Mouse (Mus musculus) hindbrain, embryonic 13.5 days (tissue): Measurements from ENCODE around the gene Ccdc107. TPM values are rescaled to one million over a fixed set of nuclear protein-coding genes. Genes with fewer than 3 reads are reported as not detected.

Experiments
- ATAC-seq: fragments of 200-750 bp; cut with Nextera tagmentation; 2 replicates; pipeline ENCODE4 v1.8.0; 2017; ENCODE audit warnings: moderate TSS enrichment; ENCODE audit not compliant: low FRiP score
- H3K27ac ChIP-seq: fragments of 300-500 bp; sonication (generic); 2 replicates; pipeline ENCODE4 v1.5.1; 2015; ENCODE audit warnings: inconsistent platforms, mild to moderate bottlenecking, moderate library complexity
- H3K27me3 ChIP-seq: fragments of 300-500 bp; sonication (generic); 2 replicates; pipeline ENCODE4 v1.6.1; 2015; ENCODE audit warnings: mild to moderate bottlenecking, inconsistent platforms
- H3K36me3 ChIP-seq: fragments of 300-500 bp; sonication (generic); 2 replicates; pipeline ENCODE4 v1.6.1; 2015; ENCODE audit warnings: mild to moderate bottlenecking, inconsistent platforms
- H3K4me1 ChIP-seq: fragments of 300-500 bp; sonication (generic); replicated peaks from 2 replicates; pipeline ENCODE4 v1.6.1; 2015; ENCODE audit warnings: inconsistent platforms
- H3K4me2 ChIP-seq: fragments of 300-500 bp; sonication (generic); 2 replicates; pipeline ENCODE4 v1.6.1; 2015; ENCODE audit warnings: inconsistent platforms, mild to moderate bottlenecking, moderate library complexity
- H3K4me3 ChIP-seq: fragments of 300-500 bp; sonication (generic); 2 replicates; pipeline ENCODE4 v1.5.1; 2015; ENCODE audit warnings: mild to moderate bottlenecking, inconsistent platforms
- H3K9ac ChIP-seq: fragments of 300-500 bp; sonication (generic); 2 replicates; pipeline ENCODE4 v1.6.1; 2015; ENCODE audit warnings: mild to moderate bottlenecking, inconsistent platforms
- H3K9me3 ChIP-seq: fragments of 300-500 bp; sonication (generic); 2 replicates; pipeline ENCODE4 v1.6.1; 2016; ENCODE audit warnings: inconsistent platforms
- WGBS: fragments of 180-500 bp; shearing (Covaris S2); methylation state at CpG from one replicate; pipeline ENCODE4 v1.1.7; 2015; 5-methylcytosine and 5-hydroxymethylcytosine counted together
- polyA plus RNA-seq: library from polyadenylated mRNA; unstranded; fragments of >200 nt; fragmentation: Nextera tagmentation; extraction: Ambion mirVana; gene quantifications from 2 replicates; pipeline ENCODE4 v1.2.1, GENCODE M21; 2015

Ccdc107 gene
- polyA plus RNA-seq, 1 experiment from 2014 or later, result 69.0 TPM

- peaks cover 55% of the 10 kb centered on the region for H3K27me3 ChIP-seq
- WGBS, result 13% methylated on average over 10 of the region's 10 CpGs
- H3K9ac ChIP-seq, result no peak overlapping the region
- H3K4me3 ChIP-seq, result 0 out of 2 replicates have a peak overlapping the region, but pooled peaks have one; percentile 19
- no peaks in the 10 kb centered on the region for H3K36me3 ChIP-seq
- peaks cover 28% of the 10 kb centered on the region for H3K4me1 ChIP-seq
- no peak for ATAC-seq
- H3K27ac ChIP-seq, result no peak overlapping the region
- H3K4me2 ChIP-seq, result peak overlapping the region; percentile 44
- no peaks in the 10 kb centered on the region for H3K9me3 ChIP-seq
Observed at GRCm38 (mm10) chr4:43519551-43519950, 26.9 kb downstream of the Ccdc107 start.

DNA sequence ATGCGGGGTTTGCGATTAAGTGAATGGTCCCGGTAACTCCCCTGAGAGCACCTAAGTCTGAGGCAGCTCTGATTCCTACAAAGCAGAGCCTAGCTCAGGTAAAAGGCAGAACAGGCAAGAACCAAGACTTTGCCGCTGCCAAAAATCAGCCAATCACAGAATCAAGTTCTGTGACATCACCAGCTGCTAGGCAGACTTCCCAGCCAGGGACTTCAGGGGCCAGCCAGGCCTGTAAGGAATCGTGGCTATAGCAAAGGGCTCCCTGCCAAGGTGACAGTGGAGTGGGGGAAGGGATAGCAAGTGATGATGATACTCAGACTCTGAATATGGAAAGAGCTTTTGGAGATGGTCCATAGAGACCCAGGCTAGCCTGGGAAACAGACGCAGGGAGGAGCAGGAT lies 27.3 kb downstream of the Ccdc107 start:
- Histone ChIP-seq H3K9ac (no peak overlapping the region), H3K4me2 (peak overlapping the region; percentile 44), H3K4me1 (peaks cover 31% of the 10 kb centered on the region), H3K27ac (no peak overlapping the region), H3K4me3 (0 out of 2 replicates have a peak overlapping the region, but pooled peaks have one; percentile 19), H3K9me3 (no peaks in the 10 kb centered on the region), H3K27me3 (peaks cover 59% of the 10 kb centered on the region), H3K36me3 (no peaks in the 10 kb centered on the region)
- 14% methylated on average over 6 of the region's 6 CpGs for WGBS
- peak; percentile 64 for ATAC-seq

GRCm38 (mm10) chr4:43527880-43528279 lies 35.2 kb downstream of the Ccdc107 start:
- no peak for ATAC-seq
- 64% methylated on average over 5 of the region's 5 CpGs for WGBS
- H3K9me3 ChIP-seq, result no peaks in the 10 kb centered on the region
- H3K36me3 ChIP-seq, result peaks cover 21% of the 10 kb centered on the region
- H3K4me3 ChIP-seq, result no peak overlapping the region
- no peak overlapping the region for H3K27ac ChIP-seq
- H3K9ac ChIP-seq, result no peak overlapping the region
- peaks cover 44% of the 10 kb centered on the region for H3K27me3 ChIP-seq
- H3K4me1 ChIP-seq, result peaks cover 20% of the 10 kb centered on the region
- no peak overlapping the region for H3K4me2 ChIP-seq

DNA sequence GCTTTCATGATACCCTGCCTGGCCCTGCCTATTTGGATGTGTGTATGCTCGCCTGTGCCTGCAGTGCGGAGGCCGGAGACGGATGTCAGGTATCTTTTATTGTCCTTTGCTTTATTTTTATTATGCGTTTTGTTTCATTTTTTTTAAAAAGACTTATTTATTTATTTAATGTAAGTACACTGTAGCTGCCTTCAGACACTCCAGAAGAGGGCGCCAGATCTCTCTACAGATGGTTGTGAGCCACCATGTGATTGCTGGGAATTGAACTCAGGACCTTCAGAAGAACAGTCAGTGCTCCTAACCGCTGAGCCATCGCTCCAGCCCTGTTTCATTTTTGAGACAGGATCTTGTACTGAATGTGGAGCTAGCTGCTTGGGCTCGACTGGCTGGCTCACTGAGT lies 35.8 kb downstream of the Ccdc107 start:
- Histone ChIP-seq H3K27ac (no peak overlapping the region), H3K9me3 (no peaks in the 10 kb centered on the region), H3K36me3 (peaks cover 27% of the 10 kb centered on the region), H3K4me2 (no peak overlapping the region), H3K27me3 (peaks cover 38% of the 10 kb centered on the region), H3K4me1 (peaks cover 14% of the 10 kb centered on the region), H3K4me3 (no peak overlapping the region), H3K9ac (no peak overlapping the region)
- 79% methylated on average over 9 of the region's 9 CpGs for WGBS
- ATAC-seq, result no peak

GRCm38 (mm10) chr4:43530081-43530501 lies 37.4 kb downstream of the Ccdc107 start:
- no peaks in the 10 kb centered on the region; the same call in 1 of the 2 replicates for H3K4me1 ChIP-seq
- 0 out of 2 replicates have a peak overlapping the region, but pooled peaks have one; percentile 25 for H3K27ac ChIP-seq
- H3K9me3 ChIP-seq, result no peaks in the 10 kb centered on the region
- H3K36me3 ChIP-seq, result peaks cover 43% of the 10 kb centered on the region
- H3K27me3 ChIP-seq, result peaks cover 24% of the 10 kb centered on the region
- WGBS, result 67% methylated on average over 8 of the region's 8 CpGs
- H3K9ac ChIP-seq, result no peak overlapping the region; the same call in 1 of the 2 replicates
- no peak for ATAC-seq
- no peak overlapping the region for H3K4me3 ChIP-seq
- H3K4me2 ChIP-seq, result no peak overlapping the region

- WGBS, result 26% methylated on average over 7 of the region's 7 CpGs
- Histone ChIP-seq H3K27me3 (peaks cover 19% of the 10 kb centered on the region), H3K36me3 (peaks cover 48% of the 10 kb centered on the region), H3K9me3 (no peaks in the 10 kb centered on the region), H3K4me2 (no peak overlapping the region), H3K9ac (no peak overlapping the region), H3K4me3 (no peak overlapping the region), H3K27ac (no peak overlapping the region), H3K4me1 (no peaks in the 10 kb centered on the region; the same call in 1 of the 2 replicates)
- ATAC-seq, result no peak
Observed at GRCm38 (mm10) chr4:43530581-43530980, 37.9 kb downstream of the Ccdc107 start.

DNA sequence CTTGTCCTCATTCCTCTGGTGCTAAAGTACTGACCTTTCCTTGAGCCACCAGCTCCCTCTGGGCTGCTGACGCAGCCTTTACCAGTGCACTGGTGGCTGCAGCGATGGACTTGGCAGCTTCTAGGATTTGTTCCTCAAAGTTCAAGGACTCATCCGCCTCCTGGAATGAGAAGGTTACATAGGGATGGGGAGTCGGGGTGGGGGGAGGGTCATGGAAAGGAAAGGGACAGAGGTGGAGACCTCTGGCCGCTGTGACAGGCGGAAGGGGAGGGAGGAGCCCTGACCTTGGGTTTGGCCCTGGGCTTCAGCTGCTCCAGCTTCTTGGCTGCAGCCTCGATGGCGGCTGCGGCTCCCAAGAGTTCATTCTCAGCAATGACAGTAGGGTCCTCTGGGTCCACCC lies 40.6 kb downstream of the Ccdc107 start:
- no peak overlapping the region for H3K4me3 ChIP-seq
- H3K4me1 ChIP-seq, result no peaks in the 10 kb centered on the region; the same call in 1 of the 2 replicates
- H3K4me2 ChIP-seq, result no peak overlapping the region
- no peak overlapping the region for H3K27ac ChIP-seq
- no peaks in the 10 kb centered on the region for H3K9me3 ChIP-seq
- H3K27me3 ChIP-seq, result no peaks in the 10 kb centered on the region
- no peak overlapping the region for H3K9ac ChIP-seq
- ATAC-seq, result no peak
- WGBS, result 90% methylated on average over 9 of the region's 9 CpGs
- H3K36me3 ChIP-seq, result peaks cover 75% of the 10 kb centered on the region

- no peaks in the 10 kb centered on the region for H3K4me1 ChIP-seq
- H3K27me3 ChIP-seq, result no peaks in the 10 kb centered on the region
- no peak overlapping the region for H3K4me3 ChIP-seq
- 97% methylated on average over 8 of the region's 8 CpGs for WGBS
- no peak for ATAC-seq
- no peak overlapping the region for H3K9ac ChIP-seq
- no peak overlapping the region for H3K4me2 ChIP-seq
- H3K36me3 ChIP-seq, result peaks cover 98% of the 10 kb centered on the region
- no peak overlapping the region for H3K27ac ChIP-seq
- no peaks in the 10 kb centered on the region for H3K9me3 ChIP-seq
Observed at GRCm38 (mm10) chr4:43535628-43536027, 42.9 kb downstream of the Ccdc107 start.

DNA sequence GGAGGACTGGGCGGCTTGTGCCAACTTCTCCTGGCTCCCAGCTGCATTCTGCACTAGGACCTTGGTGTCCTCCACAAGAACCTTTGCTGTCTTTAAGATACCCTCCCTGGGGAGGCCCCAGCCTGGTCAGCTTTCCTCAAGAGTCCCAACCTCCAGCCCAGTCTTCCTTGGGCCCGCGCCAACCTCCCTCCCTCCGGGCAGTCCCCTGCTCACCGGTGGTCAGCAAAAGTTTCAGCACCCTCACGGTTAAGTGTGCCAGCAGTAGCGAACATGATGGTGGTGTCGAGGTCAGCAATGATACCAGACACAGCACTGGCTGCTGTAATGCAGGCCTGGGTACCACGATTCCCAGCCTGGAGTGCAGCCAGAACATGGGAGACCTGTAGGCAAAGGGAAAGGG lies 43.3 kb downstream of the Ccdc107 start:
- Histone ChIP-seq H3K27ac (no peak overlapping the region), H3K4me2 (no peak overlapping the region), H3K4me3 (no peak overlapping the region), H3K9me3 (no peaks in the 10 kb centered on the region), H3K4me1 (no peaks in the 10 kb centered on the region), H3K36me3 (peaks cover 100% of the 10 kb centered on the region), H3K9ac (no peak overlapping the region), H3K27me3 (no peaks in the 10 kb centered on the region)
- ATAC-seq, result no peak
- WGBS, result 96% methylated on average over 9 of the region's 9 CpGs

DNA sequence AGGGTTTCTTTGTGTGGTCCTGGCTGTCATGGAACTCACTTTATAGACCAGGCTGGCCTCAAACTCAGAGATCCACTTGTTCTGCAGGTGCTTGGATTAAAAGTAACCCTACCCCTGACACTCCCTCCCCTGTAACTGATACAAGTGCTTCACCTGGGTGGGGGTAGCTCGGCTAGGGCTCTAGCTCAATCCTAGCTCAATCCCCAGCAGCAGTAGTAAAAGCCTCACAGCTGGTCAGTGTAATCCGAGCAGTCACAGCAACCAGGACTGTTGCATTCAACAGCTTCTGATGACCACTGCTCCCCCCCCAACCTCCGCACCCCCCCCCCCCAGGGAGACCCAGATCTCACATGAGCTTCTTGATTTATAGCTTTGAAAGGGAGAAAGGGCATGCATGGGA lies 49.3 kb downstream of the Ccdc107 start:
- H3K4me1 ChIP-seq, result no peaks in the 10 kb centered on the region
- no peak overlapping the region for H3K9ac ChIP-seq
- no peak for ATAC-seq
- H3K27ac ChIP-seq, result no peak overlapping the region
- H3K4me2 ChIP-seq, result no peak overlapping the region
- H3K36me3 ChIP-seq, result peaks cover 99% of the 10 kb centered on the region
- H3K27me3 ChIP-seq, result no peaks in the 10 kb centered on the region
- H3K4me3 ChIP-seq, result no peak overlapping the region
- WGBS, result 93% methylated on average over 3 of the region's 3 CpGs
- H3K9me3 ChIP-seq, result no peaks in the 10 kb centered on the region

Other genes starting within 250 kb of the Ccdc107 start
- 0.34 and 0.40 TPM in 2 replicates for gene Atp8b5, start 225.7 kb upstream of the Ccdc107 start, polyA plus RNA-seq
- 70.8 and 75.4 TPM in 2 replicates for gene Rusc2, start 110.9 kb upstream of the Ccdc107 start, polyA plus RNA-seq
- gene Fam166b, start 63.8 kb upstream of the Ccdc107 start, polyA plus RNA-seq, result 0.71 and 1.4 TPM in 2 replicates
- gene Tesk1, start 51.0 kb upstream of the Ccdc107 start, polyA plus RNA-seq, result 8.7 and 9.7 TPM in 2 replicates
- gene Cd72, start 38.3 kb upstream of the Ccdc107 start, polyA plus RNA-seq, result 3.5 and 4.7 TPM in 2 replicates
- not detected in 2 replicates for gene Sit1, start 9.2 kb upstream of the Ccdc107 start, polyA plus RNA-seq
- gene Arhgef39, start 6.8 kb downstream of the Ccdc107 start, polyA plus RNA-seq, result 8.4 and 8.9 TPM in 2 replicates
- 0.19 and 0.25 TPM in 2 replicates for gene Car9, start 14.1 kb downstream of the Ccdc107 start, polyA plus RNA-seq
- gene Tpm2, start 30.9 kb downstream of the Ccdc107 start, polyA plus RNA-seq, result 18.8 and 20.9 TPM in 2 replicates
- 79.3 and 80.9 TPM in 2 replicates for gene Creb3, start 69.4 kb downstream of the Ccdc107 start, polyA plus RNA-seq
- gene Tln1, start 69.8 kb downstream of the Ccdc107 start, polyA plus RNA-seq, result 64.5 and 66.2 TPM in 2 replicates
- gene Rgp1, start 85.8 kb downstream of the Ccdc107 start, polyA plus RNA-seq, result 29.0 and 31.5 TPM in 2 replicates
- 53.6 and 53.8 TPM in 2 replicates for gene Gba2, start 86.0 kb downstream of the Ccdc107 start, polyA plus RNA-seq
- 2.6 TPM in 1 of 2 replicates, not detected in the other for gene Msmp, start 91.6 kb downstream of the Ccdc107 start, polyA plus RNA-seq
- gene Npr2, start 139.0 kb downstream of the Ccdc107 start, polyA plus RNA-seq, result 17.1 and 18.5 TPM in 2 replicates
- 6.1 and 8.4 TPM in 2 replicates for gene Spag8, start 160.7 kb downstream of the Ccdc107 start, polyA plus RNA-seq
- 74.8 and 78.6 TPM in 2 replicates for gene Hint2, start 163.6 kb downstream of the Ccdc107 start, polyA plus RNA-seq
- 16.2 and 16.6 TPM in 2 replicates for gene Tmem8b, start 176.1 kb downstream of the Ccdc107 start, polyA plus RNA-seq
- 2.3 and 2.8 TPM in 2 replicates for gene Fam221b, start 176.2 kb downstream of the Ccdc107 start, polyA plus RNA-seq
- gene Olfr70, start 207.9 kb downstream of the Ccdc107 start, polyA plus RNA-seq, result not detected in 2 replicates
- gene Olfr71, start 217.4 kb downstream of the Ccdc107 start, polyA plus RNA-seq, result not detected in 2 replicates
- 0.18 and 0.35 TPM in 2 replicates for gene Hrct1, start 234.3 kb downstream of the Ccdc107 start, polyA plus RNA-seq
- not detected in 2 replicates for gene Spaar, start 237.1 kb downstream of the Ccdc107 start, polyA plus RNA-seq